ENCODE assay signal across 7 mouse cellular contexts in the genomic region with DNA sequence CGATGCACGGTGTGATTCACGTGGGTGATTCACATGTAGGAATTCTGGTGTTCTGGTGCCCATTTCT. TPM values are rescaled to one million over a fixed set of nuclear protein-coding genes. Genes with fewer than 3 reads are reported as not detected.
DNase-seq lines count a peak whose midpoint lies in the region; ATAC-seq and TF ChIP-seq lines count a peak whose summit lies in the region.

A gene (plus strand): TSS at position 45 of the 67 bp plus-strand sequence.

- WGBS in lung, postnatal 0 days: 0% methylated on average over 3 of the region's 3 CpGs
- 2% methylated on average over 3 of the region's 3 CpGs for WGBS in forebrain, embryonic 11.5 days
- 4% methylated on average over 3 of the region's 3 CpGs for WGBS in limb, embryonic 11.5 days
- WGBS in olfactory bulb, adult 2 months: 0% methylated on average over 3 of the region's 3 CpGs

- H3K4me2 ChIP-seq in lung, postnatal 0 days (replicated peaks; ENCODE audit: low read depth, low read length): peak within 1 kb of the TSS; percentile 59
- H3K4me2 ChIP-seq in forebrain, embryonic 11.5 days (ENCODE audit: low read depth, low read length, severe bottlenecking): peak within 1 kb of the TSS; percentile 63
- peak within 1 kb of the TSS; percentile 93 for H3K4me2 ChIP-seq in limb, embryonic 11.5 days (ENCODE audit: low read depth, severe bottlenecking)

- DNase-seq in lung, postnatal 0 days (ENCODE audit: low spot score): no peak
- no peak for DNase-seq in lung, postnatal 10 days
- no peak for DNase-seq in forebrain, embryonic 11.5 days (ENCODE audit: low spot score)
- no peak for DNase-seq in limb, embryonic 11.5 days (ENCODE audit: low spot score)
- DNase-seq in layer of hippocampus, adult 8-10 months (ENCODE audit: low spot score in 2 of 2): no peak
- DNase-seq in gastrocnemius, postnatal 10 days: no peak

- no peaks in the 10 kb centered on the region for H3K36me3 ChIP-seq in lung, postnatal 0 days (ENCODE audit: insufficient read depth, low read length)
- H3K36me3 ChIP-seq in forebrain, embryonic 11.5 days (ENCODE audit: control insufficient read depth, insufficient read depth, low read length): no peaks in the 10 kb centered on the region
- H3K36me3 ChIP-seq in limb, embryonic 11.5 days (ENCODE audit: control insufficient read depth, insufficient read depth, low read length): no peaks in the 10 kb centered on the region

- peak within 1 kb of the TSS; percentile 40 for H3K4me3 ChIP-seq in lung, postnatal 0 days (ENCODE audit: low read depth, low read length)
- H3K4me3 ChIP-seq in forebrain, embryonic 11.5 days (ENCODE audit: low read depth, low read length): peak within 1 kb of the TSS; percentile 43
- H3K4me3 ChIP-seq in limb, embryonic 11.5 days (ENCODE audit: low read depth, low read length): peak within 1 kb of the TSS; percentile 44
- peak within 1 kb of the TSS; percentile 73 for H3K4me3 ChIP-seq in olfactory bulb, adult 2 months (ENCODE audit: insufficient read depth, low read depth, low read length)

- no peak for TF ChIP-seq POLR2A in olfactory bulb, adult 2 months (IDR thresholded peaks at IDR 0.05; ENCODE audit: insufficient read depth, low read depth, low read length)

- H3K27me3 ChIP-seq in lung, postnatal 0 days (replicated peaks; ENCODE audit: insufficient read depth, low read length): no peaks in the 10 kb centered on the region
- H3K27me3 ChIP-seq in forebrain, embryonic 11.5 days (ENCODE audit: control insufficient read depth, insufficient read depth, low read length): peaks cover 5% of the 10 kb centered on the region
- H3K27me3 ChIP-seq in limb, embryonic 11.5 days (ENCODE audit: control insufficient read depth, insufficient read depth, low read length): 0 out of 2 replicates have a peak, but pooled peaks cover 7% of the 10 kb centered on the region

- H3K9ac ChIP-seq in lung, postnatal 0 days (replicated peaks; ENCODE audit: low read depth): 0 out of 2 replicates have a peak within 1 kb of the TSS, but pooled peaks have one; percentile 6
- peak within 1 kb of the TSS; percentile 55 for H3K9ac ChIP-seq in forebrain, embryonic 11.5 days (ENCODE audit: low read length)
- H3K9ac ChIP-seq in limb, embryonic 11.5 days (ENCODE audit: low read length): peak within 1 kb of the TSS; percentile 47

- TF ChIP-seq EP300 in lung, postnatal 0 days (IDR thresholded peaks at IDR 0.05): no peak

- ATAC-seq in lung, postnatal 0 days: no peak
- ATAC-seq in forebrain, embryonic 11.5 days (replicated peaks; ENCODE audit: low FRiP score): no peak
- ATAC-seq in limb, embryonic 11.5 days (ENCODE audit: insufficient number of reproducible peaks, low FRiP score, low TSS enrichment, low read depth): no peak

- no peaks in the 10 kb centered on the region for H3K9me3 ChIP-seq in lung, postnatal 0 days (ENCODE audit: low read length)
- no peaks in the 10 kb centered on the region for H3K9me3 ChIP-seq in forebrain, embryonic 11.5 days (ENCODE audit: control insufficient read depth, low read length)
- no peaks in the 10 kb centered on the region for H3K9me3 ChIP-seq in limb, embryonic 11.5 days (ENCODE audit: control insufficient read depth, low read length)

- no peak for TF ChIP-seq CTCF in lung, postnatal 0 days (IDR thresholded peaks at IDR 0.05)
- TF ChIP-seq CTCF in olfactory bulb, adult 2 months (IDR thresholded peaks at IDR 0.05; ENCODE audit: insufficient read depth, low read depth, low read length): no peak

- peaks cover 12% of the 10 kb centered on the region; the same call in 1 of the 2 replicates for H3K4me1 ChIP-seq in lung, postnatal 0 days (ENCODE audit: insufficient read depth, low read depth, low read length)
- H3K4me1 ChIP-seq in forebrain, embryonic 11.5 days (replicated peaks; ENCODE audit: control insufficient read depth, insufficient read depth, low read length): peaks cover 17% of the 10 kb centered on the region; the same call in 1 of the 2 replicates
- peaks cover 17% of the 10 kb centered on the region for H3K4me1 ChIP-seq in limb, embryonic 11.5 days (ENCODE audit: control insufficient read depth, insufficient read depth, low read length)
- peaks cover 15% of the 10 kb centered on the region for H3K4me1 ChIP-seq in olfactory bulb, adult 2 months (ENCODE audit: control insufficient read depth, insufficient read depth, low read length)

- peak within 1 kb of the TSS; percentile 74 for H3K27ac ChIP-seq in lung, postnatal 0 days (ENCODE audit: low read length)
- no peak within 1 kb of the TSS for H3K27ac ChIP-seq in forebrain, embryonic 11.5 days (ENCODE audit: low read depth, low read length)
- H3K27ac ChIP-seq in limb, embryonic 11.5 days (replicated peaks; ENCODE audit: low read depth, low read length): no peak within 1 kb of the TSS
- H3K27ac ChIP-seq in olfactory bulb, adult 2 months (ENCODE audit: insufficient read depth, low read depth, low read length): peak within 1 kb of the TSS; percentile 40

RNA-seq across cellular contexts. Expression of the gene that starts here (rescaled TPM):
- 0.13 and 0.44 TPM in 2 replicates for polyA plus RNA-seq in lung, postnatal 0 days (2015; fragmentation: Nextera tagmentation; extraction: Ambion mirVana)
- not detected in 2 replicates for polyA plus RNA-seq in forebrain, embryonic 11.5 days (2014; fragmentation: Nextera tagmentation; extraction: Ambion mirVana)
- polyA plus RNA-seq in limb, embryonic 11.5 days (2014; fragmentation: Nextera tagmentation; extraction: Ambion mirVana): 0.17 and 0.25 TPM in 2 replicates
- polyA plus RNA-seq in olfactory bulb, adult 2 months (2012; ENCODE audit: insufficient read depth, insufficient read length, low replicate concordance, missing spikeins): not detected in 2 replicates
- total RNA-seq in layer of hippocampus, adult 8-10 months (2022): 10 to 100 TPM in 2 of 4 experiments, 1 to 10 TPM in 2; 8.8 to 14.4 (median 10.1) TPM
- total RNA-seq in gastrocnemius, postnatal 10 days (2021): under 1 TPM in 1 of 2 experiments, not detected in 1; 0.27 TPM

Comparison
In these comparisons a context has a peak if more than half of its experiments do, and no peak if none do; other contexts are left out.
1. RNA of the gene that starts here (total RNA-seq): 8.8 to 14.4 TPM in layer of hippocampus, adult 8-10 months; 0.27 TPM in gastrocnemius, postnatal 10 days; every median in the first group is over 4 times any median in the second.
2. H3K27ac ChIP-seq: peak in lung, postnatal 0 days (single experiment) and olfactory bulb, adult 2 months (single experiment); none in forebrain, embryonic 11.5 days (single experiment) and limb, embryonic 11.5 days (single experiment).
3. Peak in every context shown above with its lines, with median percentiles within 50 percentile points of each other: H3K4me2 ChIP-seq, H3K4me3 ChIP-seq and H3K9ac ChIP-seq.